Mouse (Mus musculus) yolk sac, embryonic 10.5 days (tissue): Measurements from ENCODE around the gene Zmynd11.

ENCODE experiments used
- DNase-seq: peaks from one replicate; pipeline ENCODE4 v3.0.0-alpha.2; 2017; ENCODE audit warnings: low spot score

Zmynd11 gene

GRCm38 (mm10) chr13:9656613-9657012 is 108.5 kb downstream of the Zmynd11 start:
- DNase-seq, result no peak

- DNase-seq, result no peak
These were observed 112.1 kb downstream of the Zmynd11 start for GRCm38 (mm10) chr13:9653018-9653417.

- DNase-seq, result no peak
These were observed 114.5 kb downstream of the Zmynd11 start for GRCm38 (mm10) chr13:9650580-9650979.

GRCm38 (mm10) chr13:9649894-9650293 is 115.2 kb downstream of the Zmynd11 start:
- DNase-seq, result no peak

GRCm38 (mm10) chr13:9648716-9649115 is 116.4 kb downstream of the Zmynd11 start:
- no peak for DNase-seq

- DNase-seq, result no peak
These were observed 127.2 kb downstream of the Zmynd11 start for GRCm38 (mm10) chr13:9637949-9638348.

- DNase-seq, result peak; percentile 7
These were observed 128.6 kb downstream of the Zmynd11 start for GRCm38 (mm10) chr13:9636505-9636904.

GRCm38 (mm10) chr13:9635951-9636350 is 129.2 kb downstream of the Zmynd11 start:
- no peak for DNase-seq
